Mouse (Mus musculus): ENCODE data around the gene Wfdc1. TPM values are rescaled to one million over a fixed set of nuclear protein-coding genes. Genes with fewer than 3 reads are reported as not detected.

Wfdc1 gene
- total RNA-seq, 2 experiments from 2014 or later, result 33.5 to 40.7 TPM

DNA sequence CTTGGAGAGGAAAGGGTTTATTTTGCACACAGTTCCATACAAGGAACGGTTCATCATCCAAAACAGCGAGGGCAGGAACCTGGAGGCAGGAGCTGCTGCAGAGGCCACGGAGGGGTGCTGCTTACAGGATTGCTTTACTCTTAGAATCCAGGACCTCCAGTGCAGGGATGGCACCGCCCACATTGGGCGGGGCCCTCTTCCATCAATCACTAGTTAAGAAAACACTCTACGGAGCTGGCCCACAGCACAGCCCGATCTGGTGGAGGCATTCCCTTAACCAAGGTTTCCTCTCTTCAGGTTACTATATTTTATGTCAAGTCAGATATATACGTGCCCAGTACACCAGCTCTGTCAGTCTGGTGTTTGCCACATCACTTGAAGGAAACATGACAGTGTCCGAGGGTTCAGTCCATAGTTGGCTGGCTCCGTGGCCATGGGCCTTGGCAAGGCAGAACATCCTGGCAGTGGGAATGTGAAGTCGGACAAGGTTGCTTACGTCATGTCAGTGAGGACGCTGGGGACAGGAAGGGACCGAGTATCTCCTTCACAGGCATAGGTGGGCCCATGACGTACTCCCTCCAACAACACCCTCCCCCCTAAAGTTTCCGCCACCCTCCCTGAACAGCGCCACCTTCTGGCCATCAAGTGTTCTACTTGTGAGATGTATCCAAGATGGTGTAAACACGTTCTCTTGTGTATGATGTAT, 12.1 kb downstream of the Wfdc1 start:
- intact Hi-C loops (cut with DNase I), result loop anchor here (5.0 kb wide), 3 partner anchors 121 to 266 kb away; partner anchors contain the start of genes Mbtps1 and Necab2
- peak; percentile 19 to 36 for DNase-seq

DNA sequence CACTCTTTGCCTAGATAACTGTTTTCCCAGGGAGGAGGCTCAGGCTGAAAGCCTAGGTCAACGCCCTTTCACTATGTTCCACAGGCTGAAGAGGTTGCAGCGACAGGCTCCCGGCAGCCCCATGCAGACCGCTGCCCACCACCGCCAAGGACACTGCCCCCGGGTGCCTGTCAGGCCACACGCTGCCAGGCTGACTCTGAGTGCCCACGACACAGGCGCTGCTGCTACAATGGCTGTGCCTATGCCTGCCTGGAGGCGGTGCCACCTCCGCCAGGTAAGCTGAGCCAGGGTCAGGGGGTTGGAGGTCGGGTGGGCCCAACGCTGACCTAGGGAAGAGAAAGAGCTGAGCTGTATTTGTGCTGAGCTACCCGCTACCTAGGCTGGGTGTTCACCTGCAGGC, 13.0 kb downstream of the Wfdc1 start:
- no peak for DNase-seq
- intact Hi-C loops (cut with DNase I), result loop anchor here (5.0 kb wide), 3 partner anchors 122 to 267 kb away; partner anchors contain the start of genes Mbtps1 and Necab2

DNA sequence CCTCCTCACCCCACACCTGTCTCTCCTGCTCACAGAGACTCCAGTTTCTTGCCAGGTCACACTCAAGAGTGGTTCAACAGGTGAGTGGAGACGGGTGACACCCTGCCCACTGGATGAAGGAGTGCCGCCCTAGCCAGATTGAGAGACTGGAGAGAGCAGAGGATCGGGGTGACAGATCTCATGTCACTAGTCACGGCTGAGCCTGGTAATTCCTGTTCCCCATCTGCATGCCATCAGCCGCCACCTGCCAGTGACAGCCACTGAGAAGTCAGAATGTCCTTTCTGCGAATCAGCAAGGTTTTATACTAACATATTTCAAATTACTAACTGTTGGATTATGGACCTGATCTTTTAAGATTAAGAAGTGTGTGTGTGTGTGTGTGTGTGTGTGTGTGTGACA, 24.4 kb downstream of the Wfdc1 start:
- intact Hi-C loops (cut with DNase I), result no loop called here
- no peak for DNase-seq

DNA sequence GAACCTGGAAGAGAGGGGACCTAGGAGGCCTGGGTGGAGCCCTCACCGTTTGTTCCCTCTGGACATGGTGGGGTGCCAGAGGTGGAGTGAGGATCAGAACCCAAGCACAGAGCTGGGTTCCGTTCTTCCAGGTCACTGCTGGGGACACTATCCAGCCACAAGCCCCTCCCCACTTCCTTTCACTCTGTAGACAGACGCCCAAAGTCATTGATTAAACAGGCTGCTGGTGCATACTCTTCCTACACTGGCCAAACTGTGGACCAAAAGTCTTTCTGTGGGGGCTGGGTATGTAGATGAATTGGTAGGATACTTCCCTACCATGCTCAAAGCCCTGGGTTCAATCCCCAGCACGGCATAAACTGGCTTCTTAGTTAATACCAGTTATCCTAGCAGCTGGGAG, 25.8 kb downstream of the Wfdc1 start:
- intact Hi-C loops (cut with DNase I), result no loop called here
- no peak for DNase-seq

DNA sequence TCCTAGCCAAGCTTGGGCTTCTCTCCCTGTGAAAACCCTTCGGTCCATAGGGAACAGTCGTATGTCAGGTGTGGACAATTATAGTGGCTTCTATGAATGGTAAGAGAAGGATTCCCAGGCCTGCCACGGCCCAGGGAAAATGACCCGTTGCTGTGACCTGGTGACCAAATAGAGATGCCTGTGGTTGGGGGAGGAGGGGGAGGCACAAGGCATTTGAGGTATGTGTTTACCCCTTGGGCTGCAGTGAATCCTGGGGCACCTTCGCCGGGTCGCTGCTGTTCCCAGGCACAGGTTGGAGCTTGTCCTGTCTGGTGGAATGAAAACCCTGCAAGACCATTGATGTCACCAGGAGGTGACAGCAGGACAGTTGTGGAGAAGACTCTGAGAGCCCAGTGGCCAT, 28.5 kb downstream of the Wfdc1 start:
- intact Hi-C loops (cut with DNase I), result loop anchor here (5.0 kb wide), 2 partner anchors 148 to 233 kb away; partner anchors contain the start of gene Cotl1
- no peak for DNase-seq

DNA sequence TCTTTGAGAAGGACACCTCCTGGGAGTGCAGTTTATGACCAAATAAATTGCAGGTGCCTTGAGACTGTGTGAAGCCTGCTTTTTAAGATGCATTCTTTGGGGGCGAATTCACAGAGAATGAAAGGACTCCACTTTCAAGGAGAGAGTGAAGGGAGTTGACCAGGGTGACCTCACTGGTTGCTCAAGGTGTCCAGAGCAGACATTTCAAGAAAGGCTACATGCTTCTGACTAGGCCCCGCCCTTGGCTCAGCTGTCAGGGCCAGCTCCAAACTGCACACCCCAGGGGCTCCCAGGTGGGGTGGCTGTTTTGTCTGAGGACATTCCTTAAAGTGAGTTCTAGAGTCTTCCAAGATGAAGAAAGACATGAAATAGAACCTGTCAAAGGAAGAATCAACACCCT, 31.0 kb downstream of the Wfdc1 start:
- intact Hi-C loops (cut with DNase I), result loop anchor here (5.0 kb wide), 2 partner anchors 145 to 230 kb away; partner anchors contain the start of gene Cotl1
- no peak for DNase-seq

DNA sequence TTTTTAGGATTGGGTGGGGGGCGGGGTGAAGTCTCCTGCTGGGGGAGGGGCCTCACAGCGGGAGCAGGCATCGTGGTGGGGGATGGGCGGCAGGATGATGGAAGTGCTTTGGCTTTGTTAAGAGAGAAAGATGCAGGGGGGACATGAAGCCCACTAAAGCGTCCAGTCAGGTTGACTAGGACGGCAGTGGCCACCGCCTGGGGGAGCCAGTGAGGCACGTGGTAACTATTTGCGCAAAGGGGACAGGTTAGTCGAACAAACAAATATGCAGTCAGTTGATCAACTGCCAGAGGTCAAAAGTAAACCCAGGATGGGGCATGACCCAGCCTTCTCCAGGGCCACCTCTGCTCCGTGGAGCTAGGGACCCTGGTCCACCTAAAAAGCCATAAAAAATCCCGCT, 32.8 kb downstream of the Wfdc1 start:
- DNase-seq, result peak; percentile 70 to 83
- intact Hi-C loops (cut with DNase I), result loop anchor here (1.0 to 5.0 kb wide), 3 partner anchors 80 to 228 kb away; partner anchors contain the start of gene Cotl1

DNA sequence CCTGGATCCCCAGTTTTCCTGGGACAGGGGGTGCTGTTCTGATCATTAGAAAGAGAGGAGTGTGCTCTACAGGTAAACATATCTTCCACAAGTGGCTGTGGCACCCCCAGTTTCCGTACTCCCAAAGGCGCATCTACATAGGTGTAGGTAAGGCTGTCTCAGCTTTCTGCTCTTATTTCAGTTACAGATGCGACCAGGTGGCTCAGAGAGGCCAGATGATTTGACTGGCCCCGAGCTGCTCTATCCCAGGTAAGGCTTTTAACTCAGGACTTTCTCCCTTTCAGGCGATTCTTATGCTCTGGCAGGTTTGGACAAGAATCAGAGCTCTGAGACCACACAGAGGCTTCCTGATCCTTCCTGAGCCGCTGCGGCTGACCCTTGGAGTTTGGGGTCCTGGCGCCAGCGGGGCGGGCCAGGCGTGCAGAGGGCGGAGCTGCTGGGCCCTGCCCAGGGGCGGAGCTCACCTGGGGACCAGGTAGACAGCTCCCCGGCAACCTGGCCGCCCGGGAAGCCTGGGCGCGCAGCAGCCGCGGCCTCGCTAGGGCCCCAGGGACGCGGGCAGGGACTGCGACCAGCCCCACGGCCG, 33.5 kb downstream of the Wfdc1 start, which contains the start of gene Atp2c2:
Atp2c2 (plus strand) TSS at position 461 of the 586 bp plus-strand sequence.
- intact Hi-C loops (cut with DNase I), result loop anchor here (1.0 to 5.0 kb wide), 3 partner anchors 80 to 228 kb away; partner anchors contain the start of gene Cotl1
- DNase-seq, result no peak

DNA sequence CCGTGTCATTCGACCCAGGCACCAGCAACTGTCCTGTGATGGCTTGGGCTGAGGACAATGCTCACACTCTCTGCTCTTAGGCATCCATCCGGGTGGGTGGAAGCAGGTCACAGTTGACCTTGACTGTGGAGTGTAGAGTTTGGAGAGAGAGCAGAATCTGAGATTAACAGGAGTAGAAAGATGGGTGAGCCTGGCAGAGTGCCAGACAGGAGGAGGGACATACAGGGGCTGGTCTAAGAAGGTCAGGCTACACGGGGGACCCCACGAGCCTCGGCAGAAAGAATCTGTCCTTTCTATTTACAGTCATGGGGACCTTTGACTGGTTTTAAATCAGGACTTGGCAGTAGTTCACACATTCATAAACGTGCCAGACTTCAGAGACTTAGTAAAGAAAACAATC, 36.8 kb downstream of the Wfdc1 start:
- intact Hi-C loops (cut with DNase I), result no loop called here
- no peak for DNase-seq

DNA sequence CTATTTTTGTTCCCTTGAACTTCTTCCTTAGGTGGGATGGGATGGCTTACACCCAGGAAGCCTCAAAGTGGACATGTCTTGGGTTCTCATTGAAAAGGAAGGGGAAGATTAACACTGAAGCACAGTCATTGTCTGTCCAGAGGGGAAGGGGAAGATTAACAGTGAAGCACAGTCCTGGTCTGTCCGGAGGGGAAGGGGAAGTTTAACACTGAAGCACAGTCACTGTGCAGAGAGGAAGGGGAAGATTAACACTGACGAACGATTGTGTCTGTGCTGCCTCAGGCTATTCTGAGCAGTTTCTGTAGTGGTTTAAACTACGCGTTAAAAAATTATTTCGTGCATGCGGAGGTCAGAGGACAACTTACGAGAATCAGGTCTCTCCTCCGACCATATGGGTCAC, 41.0 kb downstream of the Wfdc1 start:
- no peak for DNase-seq
- intact Hi-C loops (cut with DNase I), result no loop called here

DNA sequence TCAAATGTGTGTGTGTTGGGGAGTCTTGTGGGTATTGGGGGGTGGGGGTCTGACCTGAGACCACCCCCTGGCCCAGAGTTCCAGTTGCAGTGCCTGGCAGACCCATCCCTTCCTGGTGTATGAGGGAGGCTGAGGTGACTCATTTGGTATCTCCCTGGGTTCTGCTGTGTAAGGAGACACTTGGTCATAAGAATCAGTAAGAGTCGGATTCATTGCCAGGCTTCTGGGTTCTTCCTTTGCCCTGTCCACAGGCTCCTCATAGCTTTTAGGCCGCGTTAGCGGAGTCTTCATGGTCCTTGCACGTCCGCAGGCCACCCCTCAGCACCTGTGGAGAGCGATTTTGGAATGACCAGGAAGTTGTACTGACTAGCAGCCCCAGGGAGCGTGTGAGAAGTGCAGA, 42.3 kb downstream of the Wfdc1 start:
- DNase-seq, result no peak
- intact Hi-C loops (cut with DNase I), result no loop called here

DNA sequence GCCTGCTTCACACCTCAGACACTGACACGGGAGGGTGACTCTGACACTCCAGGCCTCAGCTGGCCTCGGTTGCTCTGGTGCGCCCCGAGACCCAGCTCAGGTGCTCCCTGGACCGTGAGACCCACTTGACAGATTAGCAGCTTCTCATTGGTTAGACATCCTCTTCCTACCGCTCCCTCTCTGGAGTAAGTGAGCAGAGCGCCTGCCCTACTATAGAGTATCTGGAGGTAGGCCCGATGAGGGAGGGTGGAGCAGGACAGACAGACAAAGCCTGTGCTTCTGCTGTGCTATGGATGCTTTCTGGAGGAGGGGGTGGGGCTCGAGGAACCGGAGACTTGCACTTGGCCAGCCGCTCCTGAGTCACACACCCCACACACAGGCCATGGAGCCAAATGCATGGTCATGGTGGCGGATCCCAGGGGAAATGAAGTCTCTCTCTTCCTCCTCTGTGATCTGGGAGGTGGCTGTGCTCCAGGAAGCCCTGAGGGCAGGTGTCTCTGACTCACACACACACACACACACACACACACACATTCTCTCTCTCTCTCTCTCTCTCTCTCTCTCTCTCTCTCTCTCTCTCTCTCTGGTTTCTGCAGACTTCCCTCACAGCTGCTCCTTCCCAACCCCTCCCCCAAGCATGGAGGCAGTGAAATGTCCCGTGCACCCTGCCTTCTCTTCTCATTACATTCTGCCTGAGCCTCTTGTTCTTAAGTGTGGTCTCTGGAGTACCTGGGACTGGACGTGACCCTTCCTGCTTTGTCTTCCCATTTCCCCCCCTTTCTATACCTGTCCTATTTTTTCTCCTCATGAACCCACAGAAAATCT, 42.9 kb downstream of the Wfdc1 start:
- DNase-seq, result peak; percentile 30 to 38
- intact Hi-C loops (cut with DNase I), result no loop called here

DNA sequence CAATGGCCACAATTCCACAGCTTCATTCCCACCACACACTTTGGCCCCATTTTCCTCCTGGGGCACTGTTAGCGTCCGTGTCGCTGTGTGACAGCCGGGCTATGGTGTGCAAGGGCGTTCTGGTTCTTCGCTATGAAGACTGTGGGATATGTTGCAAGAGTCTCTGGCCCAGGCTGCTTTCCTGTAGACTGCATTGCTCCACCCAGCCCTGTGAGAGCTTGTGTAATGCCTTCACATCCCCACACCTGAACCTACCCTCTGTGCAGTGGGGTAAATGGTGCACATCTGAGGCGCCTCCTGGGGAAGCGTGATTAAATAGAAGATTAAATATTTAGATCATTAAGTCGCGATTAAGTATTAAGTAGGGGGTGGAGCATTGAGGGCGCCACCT, 43.5 kb downstream of the Wfdc1 start:
- intact Hi-C loops (cut with DNase I), result no loop called here
- no peak for DNase-seq

DNA sequence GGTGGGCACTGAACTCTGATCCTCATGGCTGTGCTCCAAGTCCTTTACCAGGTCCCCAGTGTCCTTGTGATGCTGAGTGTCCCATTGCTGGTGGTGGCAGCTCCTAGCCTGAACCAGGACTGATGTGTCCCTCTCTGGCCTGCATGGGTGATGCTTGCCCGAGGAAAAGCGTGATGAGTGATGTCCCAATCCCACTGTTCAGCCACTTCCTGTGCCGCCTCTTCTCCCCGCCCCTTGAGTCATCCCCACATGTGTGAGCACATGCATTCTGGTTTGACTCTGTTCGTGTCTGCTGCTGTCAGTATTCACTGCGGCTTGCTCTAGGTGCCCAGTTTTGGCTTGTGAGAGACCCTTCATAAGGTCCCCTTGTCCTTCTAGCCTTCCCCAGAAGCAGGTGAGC, 46.1 kb downstream of the Wfdc1 start:
- intact Hi-C loops (cut with DNase I), result no loop called here
- DNase-seq, result peak; percentile 28 to 35

DNA sequence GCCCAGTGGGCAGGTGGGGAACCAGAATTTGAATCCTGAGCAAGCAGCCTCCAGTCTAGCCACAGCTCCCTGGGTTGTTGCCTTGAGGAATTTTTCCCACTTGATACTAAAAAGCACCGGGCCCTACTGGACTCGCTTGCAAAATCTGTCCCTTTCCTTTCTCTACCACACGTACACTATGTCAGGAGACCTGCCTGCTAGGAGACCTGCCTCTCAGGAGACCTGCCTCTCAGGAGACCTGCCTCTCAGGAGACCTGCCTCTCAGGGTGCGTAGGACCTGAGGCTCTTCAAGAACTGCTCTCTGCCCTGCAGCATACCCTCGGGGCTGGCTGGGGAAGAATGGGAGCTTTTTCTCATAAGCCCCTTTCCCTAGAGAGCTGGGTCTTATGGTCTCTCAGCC, 47.3 kb downstream of the Wfdc1 start:
- intact Hi-C loops (cut with DNase I), result no loop called here
- DNase-seq, result no peak

DNA sequence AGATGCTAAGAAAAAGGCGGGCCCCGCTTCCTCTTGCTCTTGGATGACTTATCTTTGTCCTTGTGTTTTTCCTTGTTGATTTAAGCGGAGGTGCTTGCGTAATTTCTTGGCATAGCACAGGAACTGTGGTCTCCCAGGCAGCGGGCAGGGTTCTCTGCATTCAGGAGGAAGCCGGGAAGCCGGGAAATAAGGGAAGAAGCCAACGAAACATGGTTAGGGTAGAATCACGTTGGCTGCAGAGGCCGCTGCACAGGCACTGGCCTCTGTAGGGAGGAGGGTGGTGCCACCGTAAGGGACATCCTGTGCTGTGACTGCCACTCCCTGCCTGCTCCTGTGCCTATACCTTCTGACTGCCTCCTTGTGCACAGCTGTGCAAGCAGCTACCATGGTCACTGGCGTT, 49.1 kb downstream of the Wfdc1 start:
- DNase-seq, result peak; percentile 36 to 60

DNA sequence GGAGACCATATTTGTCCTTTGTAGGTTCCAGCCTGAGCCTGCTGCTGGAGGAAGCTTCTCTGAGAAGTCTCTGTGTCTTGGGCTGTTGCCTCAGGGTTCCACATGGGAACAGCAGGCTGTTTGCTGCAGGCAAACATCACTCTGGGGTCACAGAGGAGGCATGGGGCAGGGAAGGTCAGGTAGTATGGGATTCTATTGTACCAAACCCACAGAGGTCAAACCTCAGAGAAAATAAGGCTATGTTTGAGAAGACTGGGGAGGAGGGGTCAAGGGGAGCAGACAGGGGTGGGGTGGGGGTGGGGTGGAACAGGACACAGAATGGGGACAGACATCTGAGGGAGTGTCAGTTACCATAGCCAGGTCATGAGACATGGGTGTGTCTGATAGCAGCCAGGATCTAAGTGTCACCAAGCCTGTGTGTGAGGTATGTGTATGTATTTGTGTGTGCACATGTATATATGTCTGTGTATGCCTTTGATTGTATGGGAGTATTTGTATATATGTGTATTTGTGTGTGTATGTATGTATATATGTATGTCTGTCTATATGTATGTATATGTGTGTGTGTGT, 50.6 kb downstream of the Wfdc1 start:
- DNase-seq, result no peak
- intact Hi-C loops (cut with DNase I), result no loop called here

More for the DNA sequence above, 49.1 kb downstream of the Wfdc1 start:
- intact Hi-C loops (cut with DNase I), result no loop called here

DNA sequence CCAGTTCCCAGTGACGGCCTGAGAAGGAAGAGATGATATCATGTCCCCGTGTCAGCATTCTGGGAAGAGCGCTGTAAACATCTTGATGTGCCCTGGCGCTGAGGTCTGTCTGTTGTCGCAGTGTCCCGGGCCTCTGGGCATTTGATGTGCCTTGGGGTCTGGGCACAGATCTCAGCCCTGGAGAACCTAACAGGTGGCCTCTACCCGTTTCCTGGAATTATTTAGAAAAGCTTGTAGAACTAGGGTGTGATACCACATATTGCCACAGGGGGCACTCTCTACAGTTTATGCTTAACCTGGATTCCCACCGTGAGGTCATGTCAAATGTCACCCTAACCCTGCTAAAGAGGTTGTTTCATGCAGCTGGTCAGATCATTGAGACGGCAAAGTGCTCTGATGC, 51.6 kb downstream of the Wfdc1 start:
- DNase-seq, result no peak
- intact Hi-C loops (cut with DNase I), result no loop called here

DNA sequence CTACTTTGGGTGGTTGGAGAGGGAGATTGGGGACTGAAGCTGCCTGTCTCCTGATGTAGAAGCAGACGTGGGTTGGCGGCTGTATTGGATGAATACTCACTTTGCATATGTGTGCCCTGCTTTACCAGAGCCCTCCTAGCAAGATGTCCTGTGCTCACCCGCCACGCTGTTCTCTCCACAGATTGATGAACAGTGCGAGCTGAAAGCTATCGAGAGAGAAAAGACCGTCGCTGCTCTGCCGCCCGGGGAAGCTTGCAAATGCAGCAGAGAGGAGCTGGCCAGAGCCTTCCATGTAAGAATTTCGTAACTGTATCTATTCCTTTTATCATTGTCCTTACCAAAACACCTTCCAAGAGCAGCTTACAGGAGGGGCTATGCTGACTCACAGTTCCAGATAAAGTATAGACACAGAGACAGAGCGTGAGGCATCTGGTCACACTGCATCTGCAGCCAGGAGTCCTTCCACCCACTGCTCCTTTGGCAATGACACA, 52.9 kb downstream of the Wfdc1 start:
- no peak for DNase-seq
- intact Hi-C loops (cut with DNase I), result no loop called here

DNA sequence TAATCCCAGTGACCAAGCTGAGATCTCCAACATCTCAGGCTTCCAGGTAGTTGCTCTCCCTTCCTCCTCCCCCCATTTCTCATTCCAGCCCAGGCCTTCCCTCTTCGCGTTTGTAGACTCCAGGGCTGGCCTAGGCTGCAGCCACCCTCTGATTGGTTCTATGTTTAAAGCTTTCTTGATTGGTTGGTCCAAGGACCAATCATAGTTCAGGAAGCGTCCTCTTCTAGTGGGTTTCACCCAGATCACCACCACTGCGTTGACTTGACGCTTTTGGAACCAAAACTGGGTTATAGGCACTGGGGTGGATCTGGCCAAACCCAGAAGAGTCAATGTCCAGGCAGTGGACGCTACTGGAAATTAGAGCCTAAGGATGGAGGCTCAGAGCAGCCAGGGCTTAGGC, 56.2 kb downstream of the Wfdc1 start:
- no peak for DNase-seq
- intact Hi-C loops (cut with DNase I), result no loop called here

DNA sequence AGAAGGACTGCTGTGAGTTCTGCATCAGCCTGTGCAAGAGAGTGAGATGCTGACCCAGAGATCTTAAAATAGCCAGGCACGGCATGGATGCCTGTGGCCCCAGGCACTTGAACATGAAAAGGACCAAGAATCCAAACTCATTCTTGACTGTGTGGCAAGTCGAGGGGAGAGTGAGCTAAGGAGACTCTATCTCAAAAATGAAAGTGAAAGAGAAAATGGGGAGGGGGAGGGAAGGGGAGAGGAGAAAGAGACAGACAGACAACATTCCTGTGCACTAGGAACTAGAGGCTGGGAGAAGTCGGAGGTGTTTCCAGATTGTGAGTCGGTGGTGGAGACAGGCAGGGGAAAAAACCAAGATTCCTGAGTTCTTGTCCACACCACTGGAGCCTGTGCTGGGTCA, 57.5 kb downstream of the Wfdc1 start:
- intact Hi-C loops (cut with DNase I), result no loop called here
- no peak for DNase-seq
